Mouse (Mus musculus) lung, adult 2 months (tissue): ENCODE data around the gene Gm5926. TPM values are rescaled to one million over a fixed set of nuclear protein-coding genes. Genes with fewer than 3 reads are reported as not detected.
"Not testable (repeated sequence)": the region's sequence is repeated elsewhere in the genome, so short reads cannot be mapped to it uniquely, and the experiment has no call there.

Experiments used
- DNase-seq: peaks from one replicate; pipeline ENCODE4 v3.0.0; 2022
- H3K4me1 ChIP-seq: fragments of 200-500 bp; 2 replicates; pipeline ENCODE4 v1.6.1; 2011; ENCODE audit warnings: low read length; ENCODE audit not compliant: control insufficient read depth, insufficient read depth
- H3K4me3 ChIP-seq: fragments of 200-500 bp; replicated peaks from 2 replicates; pipeline ENCODE3; 2011; ENCODE audit warnings: low read depth, mild to moderate bottlenecking, control low read depth, low read length; ENCODE audit errors: extremely low read depth
- WGBS: fragments of 180-500 bp; shearing (Covaris S2); methylation state at CpG from one replicate; pipeline ENCODE4 v1.1.7; 2018; 5-methylcytosine and 5-hydroxymethylcytosine counted together
- polyA plus RNA-seq: library from polyadenylated mRNA; depleted of rRNA; stranded (reverse); fragments of >200 nt; gene quantifications from 2 replicates; pipeline ENCODE4 v1.2.3, GENCODE M21; 2012; rRNA removed

Gm5926 gene
- polyA plus RNA-seq: not detected in 2 replicates

DNA sequence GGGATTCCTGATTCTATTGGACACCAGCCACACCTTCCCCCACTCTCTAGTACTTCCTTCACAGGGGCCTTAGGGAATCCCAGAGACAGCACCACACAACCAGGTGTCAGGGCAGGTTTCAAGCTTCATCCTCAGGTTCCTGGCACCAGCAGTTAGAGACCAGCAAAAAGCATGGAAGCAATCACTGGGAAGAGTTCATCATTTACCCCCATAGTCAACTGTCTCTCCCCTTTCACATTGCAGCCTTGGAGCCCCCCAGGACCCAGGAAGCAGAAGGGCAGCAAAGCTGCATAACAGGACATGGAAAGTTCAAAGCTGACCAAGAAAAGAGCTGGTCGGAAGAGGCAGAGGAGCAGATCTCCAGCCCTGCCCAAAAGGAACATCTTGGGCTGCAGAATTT, at the start of gene Gm5926:
Gm5926 (plus strand) TSS at position 301 of the 400 bp plus-strand sequence.
- WGBS: no CpG with 5 or more reads among the region's 1 CpGs
- DNase-seq: not testable (repeated sequence)

DNA sequence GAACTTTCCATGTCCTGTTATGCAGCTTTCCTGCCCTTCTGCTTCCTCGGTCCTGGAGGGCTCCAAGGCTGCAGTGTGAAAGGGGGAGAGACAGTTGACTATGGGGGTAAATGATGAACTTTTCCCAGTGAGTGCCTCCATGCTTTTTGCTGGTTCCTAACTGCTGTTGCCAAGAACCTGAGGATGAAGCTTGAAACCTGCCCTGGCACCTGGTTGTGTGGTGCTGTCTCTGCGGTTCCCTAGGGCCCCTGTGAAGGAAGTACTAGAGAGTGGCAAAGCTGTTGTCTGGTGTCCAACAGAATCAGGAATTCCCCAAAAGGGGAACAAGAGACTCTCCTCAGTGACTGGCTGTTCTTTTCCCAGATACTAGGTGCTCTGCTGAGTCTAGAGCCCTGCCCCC, 49.5 kb upstream of the Gm5926 start:
- DNase-seq, H3K4me1 ChIP-seq, H3K4me3 ChIP-seq: not testable (repeated sequence)
- 86% methylated on average over 1 of the region's 2 CpGs for WGBS

More for the DNA sequence above, at the start of gene Gm5926:
- not testable (repeated sequence) for H3K4me1 ChIP-seq, H3K4me3 ChIP-seq

DNA sequence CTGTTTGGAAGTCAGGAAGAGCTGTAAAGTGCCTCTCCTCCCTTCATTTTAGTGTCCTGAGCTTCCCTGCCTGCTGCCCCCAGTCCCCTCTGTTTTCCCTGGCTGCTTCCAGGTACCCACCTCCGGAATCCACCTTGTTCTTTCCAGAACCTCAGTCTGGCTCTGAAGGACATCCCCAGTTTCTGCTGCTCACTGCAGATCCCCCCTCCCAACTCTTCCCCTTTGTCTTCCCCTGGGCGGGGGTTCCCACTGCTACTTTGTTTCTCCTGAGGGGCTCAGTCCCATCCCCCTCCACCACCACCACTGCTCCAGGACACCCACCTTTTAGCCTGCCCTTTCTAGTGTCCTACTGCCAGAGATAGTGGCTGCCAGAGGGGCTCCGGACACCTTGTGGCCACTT, 49.1 kb upstream of the Gm5926 start:
- 81% methylated on average over 3 of the region's 3 CpGs for WGBS
- not testable (repeated sequence) for H3K4me3 ChIP-seq, H3K4me1 ChIP-seq, DNase-seq

Other genes with a start within 250 kb of the Gm5926 start
- gene Btbd35f1, start 90.7 kb upstream of the Gm5926 start, polyA plus RNA-seq: not detected in 2 replicates
- not detected in 2 replicates for gene Btbd35f21, start 75.4 kb downstream of the Gm5926 start, polyA plus RNA-seq
- gene Btbd35f30, start 243.9 kb downstream of the Gm5926 start, polyA plus RNA-seq: not detected in 2 replicates